Mouse (Mus musculus): ENCODE measurements around the gene Cnst. TPM values are rescaled to one million over a fixed set of nuclear protein-coding genes. Genes with fewer than 3 reads are reported as not detected.
"Not testable (repeated sequence)": the region's sequence is repeated elsewhere in the genome, so short reads cannot be mapped to it uniquely, and the experiment has no call there.

Cnst gene
- total RNA-seq, 2 experiments from 2014 or later = 33.8 to 34.1 TPM

DNA sequence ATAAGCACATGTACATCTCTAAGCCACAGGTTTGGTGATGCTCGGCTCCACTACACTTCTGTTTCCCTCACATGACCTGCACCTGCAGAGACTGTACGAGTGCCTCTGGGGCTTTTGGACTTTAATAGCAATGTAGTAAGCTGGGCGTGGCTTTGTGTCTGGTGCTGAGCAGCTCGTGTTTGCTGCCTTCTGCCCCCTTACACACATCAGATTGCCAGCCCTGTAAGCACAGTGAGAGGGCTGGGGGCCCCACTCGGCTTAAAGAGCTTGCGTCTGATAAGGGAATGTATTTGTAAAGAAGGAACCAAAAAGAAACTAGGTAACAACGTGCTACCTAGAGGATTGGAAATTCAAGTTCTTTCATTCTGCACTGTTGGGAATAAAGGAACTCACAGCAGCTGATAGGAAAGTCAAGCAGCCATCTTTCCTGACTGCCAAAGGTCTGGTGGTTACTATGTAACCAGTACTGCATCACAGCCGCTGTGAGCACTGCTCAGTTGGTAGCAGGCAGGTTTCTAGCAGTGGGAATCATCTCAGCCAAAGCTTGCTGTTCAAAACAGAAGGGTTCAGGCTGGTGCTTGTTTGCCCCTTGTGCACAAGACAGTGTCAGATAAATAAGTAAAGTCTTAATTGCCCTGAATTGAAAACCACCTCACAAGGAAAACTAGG lies 82.4 kb downstream of the Cnst start:
- no peak for DNase-seq (ENCODE audit: low spot score in 2 of 2)
- intact Hi-C loops (cut with DNase I) = no loop called here

DNA sequence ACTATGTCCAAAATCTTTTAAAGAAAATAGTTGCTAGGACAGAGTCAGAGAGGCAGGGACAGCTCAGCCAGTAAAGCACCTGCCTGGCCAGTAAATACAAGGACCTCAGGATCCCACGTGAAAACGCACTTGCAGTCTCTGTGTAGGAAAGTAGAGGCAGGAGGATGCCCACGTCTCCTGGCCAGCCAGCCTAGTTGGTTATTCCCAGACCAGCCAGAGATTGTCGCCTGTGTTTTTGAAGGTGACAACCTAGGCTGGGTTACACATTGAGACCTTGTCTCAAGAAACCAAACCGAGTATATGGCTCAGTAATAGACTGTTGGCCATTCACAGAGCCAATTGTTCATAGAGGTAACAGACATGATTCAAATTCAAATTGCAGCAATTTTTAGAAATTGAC lies 83.1 kb downstream of the Cnst start:
- intact Hi-C loops (cut with DNase I) = no loop called here
- no peak for DNase-seq (ENCODE audit: low spot score in 2 of 2)

DNA sequence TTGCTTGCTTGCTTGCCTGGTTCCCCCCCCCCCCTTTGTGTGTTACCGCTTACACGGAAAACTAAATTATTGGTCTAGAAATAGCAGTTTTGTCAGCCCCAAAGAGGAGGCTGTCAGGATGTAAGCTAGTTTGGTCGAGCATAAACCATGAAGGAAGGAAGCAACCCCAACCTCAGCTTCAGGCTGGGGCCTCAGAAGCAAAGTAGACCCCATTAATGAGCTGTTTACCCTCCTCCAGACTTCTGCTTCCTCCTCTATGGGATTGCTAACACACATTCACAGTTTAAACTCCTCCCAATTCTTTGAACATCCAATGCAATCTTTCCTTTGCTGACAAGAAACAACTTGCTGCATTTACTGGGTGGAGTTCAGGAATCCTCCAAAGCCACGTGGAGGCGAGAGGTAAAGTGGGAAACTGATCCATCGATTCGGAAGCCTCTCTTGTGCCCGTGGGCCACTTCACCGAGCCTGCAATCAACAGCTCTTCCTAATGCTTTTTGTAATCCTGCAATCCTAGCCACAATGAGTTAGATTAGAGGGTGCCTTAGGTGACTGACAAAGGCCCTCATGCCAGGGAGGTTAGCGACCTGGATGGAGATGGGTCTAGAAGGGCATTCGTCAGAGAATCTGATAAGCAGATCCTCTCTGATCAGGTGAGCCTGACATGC lies 86.7 kb downstream of the Cnst start:
- DNase-seq (ENCODE audit: low spot score in 2 of 2) = no peak
- intact Hi-C loops (cut with DNase I) = no loop called here

DNA sequence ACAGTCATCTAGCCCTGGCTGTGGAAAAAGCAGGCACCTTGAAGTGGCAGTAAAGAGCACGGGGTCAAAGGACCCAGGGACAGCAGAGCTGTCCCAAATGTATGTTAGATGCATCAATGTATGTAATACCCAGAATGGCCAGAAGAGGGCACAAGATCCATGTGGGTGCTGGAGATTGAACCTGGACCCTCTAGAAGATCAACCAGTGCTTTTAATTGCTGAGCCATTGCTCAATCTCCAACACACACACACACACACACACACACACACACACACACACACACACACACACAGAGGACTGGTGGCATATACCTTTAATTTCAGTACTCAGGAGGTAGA lies 87.2 kb downstream of the Cnst start:
- intact Hi-C loops (cut with DNase I) = no loop called here
- DNase-seq (ENCODE audit: low spot score in 2 of 2) = peak; percentile 35 to 47

DNA sequence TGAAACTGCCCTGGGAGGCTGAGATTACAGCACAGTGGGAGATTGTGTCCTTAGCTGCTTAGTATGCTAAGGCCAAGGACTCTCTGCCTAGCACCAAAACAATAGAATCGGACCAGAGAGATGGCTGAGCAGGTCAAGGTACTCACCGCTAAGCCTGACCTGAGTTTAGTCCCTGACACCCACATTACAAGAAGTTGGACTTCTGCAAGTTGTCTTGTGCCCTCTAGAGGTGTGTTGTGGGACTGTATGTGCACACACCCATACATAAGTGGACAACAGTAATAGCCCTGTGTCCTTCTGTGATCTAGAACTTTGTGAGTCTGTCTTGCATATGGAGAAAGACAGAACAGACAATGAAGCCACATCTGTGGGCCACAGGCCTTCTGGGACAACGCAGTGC lies 88.0 kb downstream of the Cnst start:
- DNase-seq (ENCODE audit: low spot score in 2 of 2) = no peak
- intact Hi-C loops (cut with DNase I) = no loop called here

DNA sequence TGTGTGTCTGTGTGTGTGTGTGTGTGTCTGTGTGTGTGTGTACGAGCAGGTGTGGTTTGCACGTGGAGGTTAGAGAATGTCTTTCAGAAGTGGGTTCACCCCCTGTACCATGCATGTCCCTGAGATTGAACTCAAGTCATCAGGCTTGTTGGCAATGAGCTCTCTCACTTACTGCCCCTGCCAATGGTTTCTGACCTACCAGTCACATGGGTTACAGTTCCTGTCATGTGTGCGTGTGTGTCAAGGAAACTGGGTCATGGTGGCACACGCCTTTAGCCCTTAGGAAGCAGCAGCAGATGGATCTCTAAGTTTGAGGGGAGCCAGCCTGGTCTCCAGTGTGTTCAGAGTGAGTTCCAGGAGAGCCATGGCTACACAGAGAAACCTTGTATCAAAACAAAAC lies 96.6 kb downstream of the Cnst start:
- intact Hi-C loops (cut with DNase I) = loop anchor here (10.0 kb wide), 1 partner anchor 92 kb away; no protein-coding TSS in a partner anchor
- DNase-seq (ENCODE audit: low spot score in 2 of 2) = no peak

DNA sequence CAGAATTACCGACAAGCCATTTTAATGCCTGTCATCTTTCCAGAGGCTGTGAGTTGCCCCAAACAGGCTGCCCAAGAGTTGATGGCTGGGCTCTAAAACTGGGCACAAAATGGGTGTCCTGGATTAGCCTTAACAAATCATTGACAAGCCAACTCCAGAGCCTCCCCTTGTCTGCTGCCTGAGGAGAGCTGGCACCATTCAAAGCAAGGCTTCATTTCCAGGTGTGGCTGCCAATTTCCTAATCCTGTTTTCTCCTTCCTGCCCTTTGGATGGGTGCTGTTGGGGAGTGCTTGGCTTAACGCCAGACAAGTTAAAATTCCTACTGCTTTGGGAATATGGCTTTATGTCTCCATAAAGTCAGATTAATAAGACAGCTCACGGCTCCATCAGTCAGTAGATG lies 98.0 kb downstream of the Cnst start:
- DNase-seq (ENCODE audit: low spot score in 2 of 2) = no peak
- intact Hi-C loops (cut with DNase I) = loop anchor here (10.0 kb wide), 1 partner anchor 91 kb away; no protein-coding TSS in a partner anchor

DNA sequence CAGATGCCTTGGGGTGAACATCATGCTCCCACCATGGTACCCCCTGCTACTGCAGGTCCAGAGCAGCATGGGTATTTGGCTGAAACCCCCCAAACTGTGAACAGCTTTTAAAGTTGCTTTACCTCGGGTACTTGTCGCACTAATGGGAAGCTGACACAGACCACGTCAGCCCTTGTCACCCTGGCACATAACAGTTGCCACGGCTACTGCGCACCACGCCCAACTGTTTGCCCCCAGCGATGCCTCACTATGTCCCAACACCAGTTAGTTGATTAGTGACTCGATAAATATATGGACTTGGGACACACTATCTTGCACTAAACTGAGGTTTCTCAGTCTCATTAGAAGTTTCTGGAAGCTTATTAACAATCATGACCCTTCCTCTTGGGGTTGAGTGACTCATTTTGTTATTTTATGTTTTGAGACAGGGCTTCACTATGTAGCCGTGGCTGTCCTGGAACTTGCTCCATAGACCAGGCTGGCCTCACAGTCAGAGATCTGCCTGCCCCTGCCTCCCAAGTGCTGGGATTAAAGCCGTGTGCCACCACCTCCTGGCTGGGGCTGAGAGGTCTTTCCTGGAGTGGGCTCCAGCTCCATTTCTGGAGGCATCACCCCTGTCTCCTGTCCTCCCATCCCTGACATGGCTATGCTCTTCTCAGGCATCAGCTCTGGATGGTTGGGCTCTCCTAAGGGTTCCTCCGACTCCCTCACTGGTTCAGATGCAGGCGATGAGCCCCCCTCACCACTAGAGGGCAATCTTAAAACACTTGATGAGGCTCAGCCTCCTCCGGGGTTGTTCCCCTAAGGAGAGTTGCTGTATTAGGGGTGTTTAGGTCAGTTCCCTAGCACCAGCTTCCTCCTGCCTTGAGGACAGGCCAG lies 99.2 kb downstream of the Cnst start:
- intact Hi-C loops (cut with DNase I) = loop anchor here (10.0 kb wide), 1 partner anchor 89 kb away; no protein-coding TSS in a partner anchor
- DNase-seq (ENCODE audit: low spot score in 2 of 2) = peak; percentile 81 to 90

DNA sequence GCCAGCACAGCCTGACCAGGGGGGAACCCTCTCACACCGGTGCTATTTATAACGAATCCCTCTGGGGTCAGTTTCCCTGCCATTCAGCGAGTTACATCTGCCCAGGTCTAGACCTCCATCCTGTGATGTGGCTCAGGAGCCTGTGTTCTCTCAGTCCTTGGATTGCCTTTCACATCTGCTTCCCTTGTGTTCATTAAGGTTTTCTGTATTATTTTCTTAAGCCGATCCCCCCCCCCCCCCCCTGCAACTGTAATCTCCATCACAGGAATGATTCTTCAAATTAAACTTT lies 99.8 kb downstream of the Cnst start:
- intact Hi-C loops (cut with DNase I) = loop anchor here (10.0 kb wide), 1 partner anchor 89 kb away; no protein-coding TSS in a partner anchor
- DNase-seq (ENCODE audit: low spot score in 2 of 2) = no peak

DNA sequence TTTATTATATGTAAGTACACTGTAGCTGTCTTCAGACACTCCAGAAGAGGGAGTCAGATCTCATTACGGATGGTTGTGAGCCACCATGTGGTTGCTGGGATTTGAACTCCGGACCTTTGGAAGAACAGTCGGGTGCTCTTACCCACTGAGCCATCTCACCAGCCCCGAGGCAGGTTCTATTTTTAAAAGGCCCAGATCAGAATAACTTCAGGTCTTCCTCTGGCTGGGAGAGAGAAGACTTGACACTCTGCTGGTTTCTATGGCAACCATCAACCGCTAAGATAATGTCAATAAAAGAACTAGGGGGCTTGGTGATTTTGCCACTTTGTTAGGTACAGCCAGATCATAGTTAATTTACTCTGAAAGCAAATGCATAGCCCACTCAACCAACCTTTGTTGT lies 102.5 kb downstream of the Cnst start:
- intact Hi-C loops (cut with DNase I) = loop anchor here (10.0 kb wide), 1 partner anchor 86 kb away; no protein-coding TSS in a partner anchor
- DNase-seq (ENCODE audit: low spot score in 2 of 2) = not testable (repeated sequence)

DNA sequence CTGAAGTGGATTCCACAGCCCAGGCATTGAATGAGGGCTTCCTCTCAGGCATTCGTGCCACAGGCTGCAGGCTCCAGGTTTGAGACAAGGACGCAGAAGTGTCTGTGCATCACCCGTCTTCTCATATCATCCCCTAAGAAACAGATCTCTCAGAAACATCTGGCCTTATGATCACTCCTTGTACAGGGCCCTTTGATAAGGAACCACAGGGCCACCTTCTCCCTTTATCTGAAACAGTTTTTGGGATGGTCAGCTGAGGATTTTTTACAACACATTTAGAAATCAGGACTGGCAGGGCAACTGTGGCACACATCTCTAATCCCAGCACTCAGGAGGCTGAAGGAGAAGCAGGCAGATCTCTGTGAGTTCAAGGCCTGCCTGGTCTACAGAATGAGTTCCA lies 103.2 kb downstream of the Cnst start:
- DNase-seq (ENCODE audit: low spot score in 2 of 2) = no peak
- intact Hi-C loops (cut with DNase I) = loop anchor here (10.0 kb wide), 1 partner anchor 85 kb away; no protein-coding TSS in a partner anchor

DNA sequence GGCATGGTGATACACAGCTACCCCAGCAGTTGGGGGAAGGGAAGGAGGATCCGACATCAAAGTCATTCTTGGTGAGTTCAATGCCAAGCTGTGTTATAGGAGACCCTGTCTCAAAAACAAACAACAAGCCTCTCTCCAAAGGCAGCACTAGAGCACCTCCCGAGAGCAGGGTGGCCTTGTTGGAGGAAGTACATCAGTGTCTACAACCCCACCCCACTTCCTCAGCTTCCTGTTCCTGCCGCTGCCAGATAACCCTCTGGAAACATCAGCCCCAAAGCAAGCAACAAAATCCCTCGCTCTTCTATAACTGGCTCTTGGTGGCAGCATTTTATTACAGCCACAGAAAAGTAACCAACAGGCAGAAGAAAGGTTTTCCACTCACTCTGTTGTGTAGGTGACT lies 104.1 kb downstream of the Cnst start:
- intact Hi-C loops (cut with DNase I) = no loop called here
- DNase-seq (ENCODE audit: low spot score in 2 of 2) = no peak

DNA sequence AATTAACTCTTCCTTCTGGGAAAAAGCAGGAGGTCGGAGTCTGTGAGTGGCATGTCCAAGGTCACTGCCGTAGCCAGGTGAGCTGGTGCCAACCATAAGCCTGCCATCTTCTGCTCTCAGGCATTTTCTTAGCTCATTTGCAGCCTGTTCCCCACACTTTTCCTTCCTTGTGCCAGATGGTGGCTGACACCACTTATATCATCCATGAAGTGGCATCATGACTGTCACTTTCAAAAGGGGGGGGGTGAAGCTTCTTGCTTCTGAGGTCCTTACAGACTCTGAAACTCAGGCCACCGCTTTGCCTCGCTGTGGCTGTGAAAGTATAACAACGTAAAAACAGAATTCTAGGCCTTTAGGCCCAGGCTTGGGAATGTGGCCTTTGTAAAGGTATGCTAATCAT lies 105.1 kb downstream of the Cnst start:
- no peak for DNase-seq (ENCODE audit: low spot score in 2 of 2)
- intact Hi-C loops (cut with DNase I) = no loop called here

DNA sequence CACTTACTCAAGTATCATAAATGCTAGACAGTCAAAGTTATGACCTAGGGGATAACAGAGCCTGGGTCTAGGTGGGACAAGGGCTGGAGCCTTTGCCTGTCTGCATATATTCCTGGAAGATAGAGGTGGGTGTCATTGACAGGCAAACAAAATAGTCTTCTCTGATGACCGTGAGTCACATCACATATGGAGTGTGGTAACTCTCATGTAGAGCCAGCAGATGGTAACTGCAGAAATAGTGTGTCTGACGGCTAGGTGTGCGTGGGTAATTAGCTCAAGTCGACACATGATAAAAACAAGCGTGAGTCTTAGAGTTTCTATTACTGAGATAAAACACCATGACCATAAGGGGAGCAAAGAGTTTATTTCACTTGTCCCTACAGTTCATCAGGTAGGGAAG lies 116.9 kb downstream of the Cnst start:
- peak in 1 of 2 experiments; percentile 16 for DNase-seq (ENCODE audit: low spot score in 2 of 2)
- intact Hi-C loops (cut with DNase I) = no loop called here

DNA sequence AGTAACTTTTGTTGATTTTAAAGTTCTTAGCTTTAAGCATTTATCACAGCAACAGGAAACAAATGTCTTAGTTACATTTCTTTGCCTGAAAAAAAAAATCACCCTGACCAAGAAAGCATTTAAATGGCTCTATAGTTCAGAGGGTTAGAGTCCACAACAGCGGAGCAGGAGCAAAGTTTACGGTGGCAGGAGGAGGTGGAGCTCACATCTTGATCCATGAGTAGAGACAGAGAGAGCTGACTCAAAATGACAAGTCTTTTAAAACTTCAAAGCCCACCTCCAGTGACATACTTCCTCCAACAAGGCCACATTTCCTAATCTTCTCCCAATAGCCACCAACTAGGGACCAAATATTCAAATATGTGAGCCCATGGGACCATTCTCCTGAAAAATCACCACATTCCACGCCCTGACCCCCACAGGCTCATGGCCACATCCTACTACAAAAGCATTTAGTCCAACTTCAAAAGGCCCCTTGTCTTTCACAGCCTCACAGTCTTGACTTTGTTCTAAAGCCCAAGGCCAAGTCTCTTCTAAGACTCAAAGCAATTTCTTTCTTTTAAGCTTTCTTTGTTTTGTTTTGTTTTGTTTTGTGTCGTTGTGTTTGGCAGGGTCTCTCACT lies 118.2 kb downstream of the Cnst start:
- intact Hi-C loops (cut with DNase I) = no loop called here
- DNase-seq (ENCODE audit: low spot score in 2 of 2) = no peak

DNA sequence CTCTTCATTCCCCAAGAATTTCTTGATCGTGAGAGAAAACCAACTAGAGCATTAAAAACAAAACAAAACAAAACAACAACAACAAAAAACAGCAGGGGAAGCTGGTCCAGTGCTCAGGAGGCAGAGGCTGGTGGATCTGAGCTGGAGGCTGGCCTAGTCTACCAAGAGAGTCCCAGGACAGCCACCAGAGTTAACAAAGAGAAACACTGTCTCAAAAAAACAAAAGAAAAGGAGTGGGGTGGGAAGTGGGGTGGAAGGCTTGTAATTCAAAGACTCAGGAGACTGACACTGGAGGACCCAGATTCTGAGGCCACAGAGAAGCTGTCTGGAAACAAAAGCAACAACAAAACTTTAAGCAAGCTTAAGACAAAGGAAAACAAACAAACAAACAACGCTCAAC lies 120.8 kb downstream of the Cnst start:
- DNase-seq (ENCODE audit: low spot score in 2 of 2) = no peak
- intact Hi-C loops (cut with DNase I) = no loop called here

DNA sequence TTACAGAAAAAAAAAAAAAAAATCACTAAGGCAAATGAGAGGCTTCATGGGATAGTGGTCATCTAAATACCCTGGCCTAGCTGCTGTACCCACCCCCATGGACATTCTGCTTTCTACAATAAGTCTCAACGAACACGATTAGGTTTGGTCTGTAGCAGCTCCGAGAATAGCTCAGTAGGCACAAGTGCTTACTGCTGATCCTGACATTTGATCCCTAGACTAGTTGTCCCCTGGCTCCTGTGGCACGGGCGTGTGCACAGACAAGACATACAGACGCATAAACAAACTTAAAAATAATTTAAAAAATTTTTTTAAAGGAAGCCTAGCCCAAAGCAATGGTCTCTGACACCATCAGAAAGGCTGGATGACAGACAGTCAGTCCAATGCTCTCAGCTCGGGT lies 121.3 kb downstream of the Cnst start:
- intact Hi-C loops (cut with DNase I) = no loop called here
- no peak for DNase-seq (ENCODE audit: low spot score in 2 of 2)

DNA sequence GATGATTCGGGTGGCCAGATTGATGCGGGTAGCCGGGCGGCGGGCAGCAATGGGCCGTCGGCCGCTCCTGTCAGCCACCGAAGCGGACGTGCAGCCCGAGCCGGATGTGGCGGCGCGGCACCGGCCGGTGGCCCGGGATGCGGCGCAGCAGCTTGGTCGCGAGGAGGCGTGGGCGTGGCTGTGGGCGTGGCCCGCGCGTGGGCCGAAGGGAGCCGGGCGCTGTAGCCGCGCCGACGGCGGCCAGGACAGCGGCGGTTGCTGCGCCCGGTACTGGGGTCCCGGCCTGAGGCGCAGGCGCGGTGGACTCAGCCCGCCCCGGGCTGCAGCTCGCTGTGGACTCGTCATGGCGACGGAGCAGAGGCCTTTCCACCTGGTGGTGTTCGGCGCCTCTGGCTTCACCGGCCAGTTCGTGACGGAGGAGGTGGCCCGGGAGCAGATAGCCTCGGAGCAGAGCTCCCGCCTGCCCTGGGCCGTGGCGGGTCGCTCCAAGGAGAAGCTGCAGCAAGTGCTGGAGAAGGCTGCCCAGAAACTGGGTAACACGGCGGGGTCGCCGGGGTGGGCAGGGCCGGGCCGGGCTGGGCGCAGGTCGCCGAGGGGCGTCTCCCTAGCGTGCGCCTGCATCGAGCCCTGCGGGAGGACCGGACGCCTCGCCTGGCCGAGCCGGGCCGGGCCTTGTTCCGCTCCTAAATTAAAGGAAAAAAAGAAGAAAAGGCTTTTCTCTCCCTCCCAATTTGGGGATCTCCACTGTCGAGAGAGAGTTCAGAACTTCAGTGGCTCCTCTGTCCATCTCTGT lies 122.0 kb downstream of the Cnst start, which contains the start of gene Sccpdh:
TSS of gene Sccpdh (plus strand) at position 198 of the 793 bp plus-strand sequence.
- peak; percentile 75 to 81 for DNase-seq (ENCODE audit: low spot score in 2 of 2)
- intact Hi-C loops (cut with DNase I) = no loop called here

All from left cerebral cortex, postnatal 14 days (tissue).